7 mouse cellular contexts compared by ENCODE assay signal in genomic region chr5:102069767-102070413, GRCm38 (mm10). TPM values are rescaled to one million over a fixed set of nuclear protein-coding genes. Genes with fewer than 3 reads are reported as not detected.
A peak's percentile ranks its signal among the peaks of the same experiment; 100 is the strongest.
DNase-seq lines count a peak whose midpoint lies in the region; ATAC-seq lines count a peak whose summit lies in the region.

Gene Wdfy3 (minus strand): TSS chr5:102069921.

- H3K4me1 ChIP-seq in embryonic facial prominence, embryonic 15.5 days, result peaks cover 20% of the 10 kb centered on the region
- H3K4me1 ChIP-seq in kidney, embryonic 14.5 days (ENCODE audit: control insufficient read depth, insufficient read depth, low read length), result no peaks in the 10 kb centered on the region; the same call in 1 of the 2 replicates
- peaks cover 35% of the 10 kb centered on the region for H3K4me1 ChIP-seq in limb, embryonic 13.5 days
- peaks cover 36% of the 10 kb centered on the region for H3K4me1 ChIP-seq in midbrain, embryonic 14.5 days (ENCODE audit: control insufficient read depth, insufficient read depth, low read length)

- no peaks in the 10 kb centered on the region for H3K27me3 ChIP-seq in embryonic facial prominence, embryonic 15.5 days
- H3K27me3 ChIP-seq in kidney, embryonic 14.5 days (ENCODE audit: control insufficient read depth, insufficient read depth, low read length), result no peaks in the 10 kb centered on the region
- no peaks in the 10 kb centered on the region for H3K27me3 ChIP-seq in limb, embryonic 13.5 days
- H3K27me3 ChIP-seq in midbrain, embryonic 14.5 days (ENCODE audit: control insufficient read depth, insufficient read depth, low read length), result no peaks in the 10 kb centered on the region

- no peaks in the 10 kb centered on the region; the same call in 1 of the 2 replicates for H3K36me3 ChIP-seq in embryonic facial prominence, embryonic 15.5 days
- 0 out of 2 replicates have a peak, but pooled peaks cover 3% of the 10 kb centered on the region for H3K36me3 ChIP-seq in kidney, embryonic 14.5 days (ENCODE audit: control insufficient read depth, insufficient read depth, low read length)
- peaks cover 7% of the 10 kb centered on the region for H3K36me3 ChIP-seq in limb, embryonic 13.5 days
- no peaks in the 10 kb centered on the region for H3K36me3 ChIP-seq in midbrain, embryonic 14.5 days (ENCODE audit: control insufficient read depth, insufficient read depth, low read length)

- no peaks in the 10 kb centered on the region for H3K9me3 ChIP-seq in embryonic facial prominence, embryonic 15.5 days (replicated peaks)
- H3K9me3 ChIP-seq in kidney, embryonic 14.5 days (ENCODE audit: control insufficient read depth, low read length), result no peaks in the 10 kb centered on the region
- H3K9me3 ChIP-seq in limb, embryonic 13.5 days, result no peaks in the 10 kb centered on the region
- no peaks in the 10 kb centered on the region for H3K9me3 ChIP-seq in midbrain, embryonic 14.5 days (ENCODE audit: control insufficient read depth, low read length)

- under 1% methylated on average over 54 of the region's 62 CpGs for WGBS in embryonic facial prominence, embryonic 15.5 days
- under 1% methylated on average over 54 of the region's 62 CpGs for WGBS in kidney, embryonic 14.5 days
- WGBS in limb, embryonic 13.5 days, result 0% methylated on average over 49 of the region's 62 CpGs
- WGBS in midbrain, embryonic 14.5 days, result under 1% methylated on average over 55 of the region's 62 CpGs

- H3K27ac ChIP-seq in embryonic facial prominence, embryonic 15.5 days (replicated peaks), result peak within 1 kb of the TSS; percentile 96
- peak within 1 kb of the TSS; percentile 95 for H3K27ac ChIP-seq in kidney, embryonic 14.5 days (ENCODE audit: low read depth, low read length)
- H3K27ac ChIP-seq in limb, embryonic 13.5 days, result peak within 1 kb of the TSS; percentile 94
- H3K27ac ChIP-seq in midbrain, embryonic 14.5 days (replicated peaks; ENCODE audit: low read depth, low read length), result peak within 1 kb of the TSS; percentile 99

- peak; percentile 96 for DNase-seq in brain, adult 2 months (ENCODE audit: low read depth, low spot score)
- DNase-seq in heart, adult 8-10 months (ENCODE audit: low spot score), result peak; percentile 90
- peak; percentile 94 for DNase-seq in midbrain, embryonic 14.5 days
- peak; percentile 42 to 46 for DNase-seq in spleen, adult 18-20 months

- H3K4me3 ChIP-seq in embryonic facial prominence, embryonic 15.5 days (replicated peaks), result peak within 1 kb of the TSS; percentile 91
- H3K4me3 ChIP-seq in kidney, embryonic 14.5 days (ENCODE audit: low read length), result peak within 1 kb of the TSS; percentile 86
- peak within 1 kb of the TSS; percentile 89 for H3K4me3 ChIP-seq in limb, embryonic 13.5 days
- peak within 1 kb of the TSS; percentile 86 for H3K4me3 ChIP-seq in midbrain, embryonic 14.5 days (replicated peaks; ENCODE audit: low read depth, low read length)

- ATAC-seq in embryonic facial prominence, embryonic 15.5 days (ENCODE audit: insufficient number of reproducible peaks, low FRiP score, low TSS enrichment, low read depth), result peak; percentile 92
- ATAC-seq in kidney, embryonic 14.5 days (ENCODE audit: low FRiP score, low TSS enrichment), result peak; percentile 94
- ATAC-seq in limb, embryonic 13.5 days (ENCODE audit: low FRiP score, low read depth), result peak; percentile 92
- ATAC-seq in midbrain, embryonic 14.5 days (ENCODE audit: low FRiP score, low TSS enrichment), result peak; percentile 92

- peak within 1 kb of the TSS; percentile 93 for H3K9ac ChIP-seq in embryonic facial prominence, embryonic 15.5 days
- peak within 1 kb of the TSS; percentile 98 for H3K9ac ChIP-seq in kidney, embryonic 14.5 days (ENCODE audit: low read depth, low read length)
- H3K9ac ChIP-seq in limb, embryonic 13.5 days, result peak within 1 kb of the TSS; percentile 99
- H3K9ac ChIP-seq in midbrain, embryonic 14.5 days (replicated peaks; ENCODE audit: low read length), result peak within 1 kb of the TSS; percentile 99

- H3K4me2 ChIP-seq in embryonic facial prominence, embryonic 15.5 days (replicated peaks), result peak within 1 kb of the TSS; percentile 77
- peak within 1 kb of the TSS; percentile 79 for H3K4me2 ChIP-seq in kidney, embryonic 14.5 days (replicated peaks; ENCODE audit: low read depth, low read length)
- H3K4me2 ChIP-seq in limb, embryonic 13.5 days (replicated peaks), result peak within 1 kb of the TSS; percentile 80
- H3K4me2 ChIP-seq in midbrain, embryonic 14.5 days (ENCODE audit: low read length), result peak within 1 kb of the TSS; percentile 76

RNA-seq across cellular contexts. Expression of gene Wdfy3, which starts in this region (rescaled TPM):
- polyA plus RNA-seq in embryonic facial prominence, embryonic 15.5 days (2015; fragmentation: Nextera tagmentation; extraction: Ambion mirVana), result 16.4 and 16.9 TPM in 2 replicates
- 10 to 100 TPM; 26.5 to 32.5 (median 29.4) TPM for total RNA-seq in heart, adult 8-10 months (2022)
- 20.2 and 27.7 TPM in 2 replicates for polyA plus RNA-seq in kidney, embryonic 14.5 days (2014; fragmentation: Nextera tagmentation; extraction: Ambion mirVana)
- polyA plus RNA-seq in limb, embryonic 13.5 days (2015; fragmentation: Nextera tagmentation; extraction: Ambion mirVana), result 17.7 and 18.6 TPM in 2 replicates
- 34.5 and 41.5 TPM in 2 replicates for polyA plus RNA-seq in midbrain, embryonic 14.5 days (2014; fragmentation: Nextera tagmentation; extraction: Ambion mirVana)

Comparison
In these comparisons a context has a peak if more than half of its experiments do, and no peak if none do; other contexts are left out.
1. Peak in every context shown above with its lines: DNase-seq, ATAC-seq, H3K4me3 ChIP-seq and H3K27ac ChIP-seq.
2. DNase-seq: peak in every context shown above with its lines; median percentile 96 in brain, adult 2 months; 94 in midbrain, embryonic 14.5 days; 90 in heart, adult 8-10 months; 44 in spleen, adult 18-20 months.